Mouse (Mus musculus) effector memory CD4-positive, alpha-beta T cell, adult 7 months (primary cell): ENCODE data around the gene Mtcp1. TPM values are rescaled to one million over a fixed set of nuclear protein-coding genes. Genes with fewer than 3 reads are reported as not detected.

ENCODE experiments used
- polyA plus RNA-seq: library from polyadenylated mRNA; unstranded; fragments of 100-300 nt; shearing (Covaris generic); gene quantifications from one replicate; pipeline ENCODE4 v1.2.1, GENCODE M21; 2017

Mtcp1 gene
- polyA plus RNA-seq = 9.6 TPM

DNA sequence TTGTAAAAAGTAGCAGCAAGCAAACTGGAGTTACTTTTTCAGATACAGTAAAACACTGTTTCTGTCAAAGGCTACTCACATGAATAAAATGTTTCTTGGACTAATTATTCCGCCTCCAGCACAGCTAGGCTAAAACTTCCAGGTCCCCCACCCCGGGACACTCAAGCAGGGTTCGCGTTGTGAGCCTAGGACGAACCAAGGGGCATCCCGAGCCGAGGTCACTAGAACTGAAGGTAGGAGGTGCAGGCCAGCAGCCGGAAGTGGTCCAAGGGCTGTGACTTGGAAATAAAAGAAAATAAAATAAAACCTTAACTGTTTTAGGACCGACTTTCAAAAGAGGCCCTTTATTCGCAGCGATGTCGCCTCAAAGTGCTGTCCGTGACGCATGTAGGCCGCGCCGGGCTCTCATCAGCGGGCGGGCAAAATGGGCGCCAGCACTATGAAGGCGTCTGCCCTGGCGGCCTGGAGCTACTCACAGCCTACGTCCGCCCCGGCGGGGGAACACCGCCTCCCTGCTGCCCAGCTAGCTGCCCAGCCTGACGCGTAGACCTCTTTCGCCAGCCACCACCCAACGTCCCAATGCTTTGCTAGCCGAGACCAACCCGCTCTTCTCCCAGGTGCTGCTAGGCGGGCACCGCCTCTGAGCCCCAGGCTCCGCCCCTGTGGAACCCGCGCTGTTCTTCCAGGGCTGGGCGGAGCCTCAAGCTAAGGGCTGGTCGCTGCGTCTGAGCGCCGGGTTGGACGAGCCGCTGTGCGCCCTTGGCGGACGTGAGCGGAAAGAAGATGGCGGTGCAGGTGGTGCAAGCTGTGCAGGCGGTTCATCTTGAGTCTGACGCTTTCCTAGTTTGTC is at the start of gene Mtcp1, which contains the start of the genes Cmc4 and Brcc3:
Gene Mtcp1, minus strand, starts transcription at position 653 of the 850 bp plus-strand sequence.
Gene Cmc4, minus strand, starts transcription at position 649 of the 850 bp plus-strand sequence.
Gene Brcc3, plus strand, starts transcription at position 693 of the 850 bp plus-strand sequence.

DNA sequence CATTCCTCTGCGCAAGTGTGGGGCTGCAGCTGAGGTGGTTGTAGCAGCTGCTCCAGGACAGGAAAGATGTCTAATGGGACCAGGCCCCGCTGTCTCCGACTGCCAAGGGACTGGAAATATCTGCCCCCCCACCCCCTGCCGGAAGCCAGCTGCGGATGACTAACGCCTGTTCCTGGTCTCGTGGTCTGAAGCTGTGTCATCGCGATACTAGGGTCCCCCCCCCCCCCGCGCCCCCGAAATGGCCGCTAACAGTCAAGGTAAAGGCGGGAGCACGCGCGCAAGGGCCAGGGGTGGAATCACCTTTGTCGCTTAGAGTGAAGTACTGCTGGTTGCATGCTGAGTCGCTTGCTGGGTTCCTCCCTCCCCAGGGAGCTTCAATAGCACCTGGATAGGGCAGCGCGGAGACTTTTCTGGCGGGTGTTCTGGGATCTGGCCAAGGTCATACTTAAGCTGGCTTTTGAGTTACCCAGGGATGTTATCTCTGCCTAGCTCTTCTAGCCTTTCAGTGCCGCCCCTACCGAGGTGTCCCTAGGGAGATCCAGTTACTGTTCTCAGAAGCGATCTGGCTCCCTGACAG is 34.1 kb downstream of the Mtcp1 start, which contains the start of the genes Fundc2 and F8:
Gene Fundc2, plus strand, starts transcription at position 205 of the 577 bp plus-strand sequence.
Gene F8, minus strand, starts transcription at position 421 of the 577 bp plus-strand sequence.

Other genes starting within 250 kb of the Mtcp1 start
- 38.4 TPM for gene Fundc2, start 34.2 kb downstream of the Mtcp1 start, polyA plus RNA-seq
- gene F8, start 34.0 kb downstream of the Mtcp1 start, polyA plus RNA-seq = 0.04 TPM
- gene Cmc4, start within 50 bp of the Mtcp1 start, polyA plus RNA-seq = 17.9 TPM
- gene Brcc3, start within 50 bp of the Mtcp1 start, polyA plus RNA-seq = 57.7 TPM
- 176 TPM for gene Vbp1, start 97.7 kb upstream of the Mtcp1 start, polyA plus RNA-seq
- 4.5 TPM for gene Rab39b, start 161.6 kb upstream of the Mtcp1 start, polyA plus RNA-seq